Mouse (Mus musculus): ENCODE results near the gene Cfap97d1. TPM values are rescaled to one million over a fixed set of nuclear protein-coding genes. Genes with fewer than 3 reads are reported as not detected.

Gene Cfap97d1
- polyA plus RNA-seq, 1 experiment from 2014 or later, result not detected

DNA sequence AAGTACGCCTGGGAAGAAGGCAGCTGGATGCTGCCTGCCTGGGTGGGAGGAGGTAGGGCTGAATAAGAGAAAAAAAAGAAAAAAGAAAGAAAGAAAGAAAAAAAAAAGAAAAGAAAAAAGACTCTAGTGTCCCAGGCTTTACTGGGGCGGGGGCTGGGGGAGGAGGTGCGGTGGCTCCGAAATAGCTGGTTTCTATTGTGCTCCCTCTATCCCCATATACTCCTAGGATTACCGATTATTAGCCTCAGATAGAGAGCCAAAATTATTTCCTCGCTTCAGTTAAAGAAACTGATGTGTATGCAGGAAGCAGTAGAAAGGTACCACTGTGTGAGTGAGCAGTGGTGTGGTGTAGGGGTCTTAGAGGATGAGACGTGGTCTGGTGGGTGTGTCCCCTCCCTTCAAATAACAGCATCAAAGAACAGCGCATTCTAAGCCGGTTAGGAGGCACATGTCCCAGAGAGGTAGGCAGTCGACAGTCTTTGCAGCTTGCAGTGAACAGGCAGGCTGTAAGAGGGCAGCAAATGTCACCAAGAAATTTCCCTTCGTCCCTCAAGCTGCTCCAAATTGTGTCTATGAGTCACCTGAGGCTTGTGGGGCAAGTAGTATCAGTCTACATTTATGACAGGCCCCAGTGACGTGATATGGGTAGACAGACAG is 43.4 kb downstream of the Cfap97d1 start:
- no peaks in the 10 kb centered on the region for H3K36me3 ChIP-seq (ENCODE audit: inconsistent target)
- no peak overlapping the region for H3K27ac ChIP-seq
- no peaks in the 10 kb centered on the region for H3K79me2 ChIP-seq (ENCODE audit: inconsistent target)
- H3K4me3 ChIP-seq (ENCODE audit: inconsistent target), result no peak overlapping the region
- 16% methylated on average over 11 of the region's 12 CpGs for WGBS (ENCODE audit: missing documents)

DNA sequence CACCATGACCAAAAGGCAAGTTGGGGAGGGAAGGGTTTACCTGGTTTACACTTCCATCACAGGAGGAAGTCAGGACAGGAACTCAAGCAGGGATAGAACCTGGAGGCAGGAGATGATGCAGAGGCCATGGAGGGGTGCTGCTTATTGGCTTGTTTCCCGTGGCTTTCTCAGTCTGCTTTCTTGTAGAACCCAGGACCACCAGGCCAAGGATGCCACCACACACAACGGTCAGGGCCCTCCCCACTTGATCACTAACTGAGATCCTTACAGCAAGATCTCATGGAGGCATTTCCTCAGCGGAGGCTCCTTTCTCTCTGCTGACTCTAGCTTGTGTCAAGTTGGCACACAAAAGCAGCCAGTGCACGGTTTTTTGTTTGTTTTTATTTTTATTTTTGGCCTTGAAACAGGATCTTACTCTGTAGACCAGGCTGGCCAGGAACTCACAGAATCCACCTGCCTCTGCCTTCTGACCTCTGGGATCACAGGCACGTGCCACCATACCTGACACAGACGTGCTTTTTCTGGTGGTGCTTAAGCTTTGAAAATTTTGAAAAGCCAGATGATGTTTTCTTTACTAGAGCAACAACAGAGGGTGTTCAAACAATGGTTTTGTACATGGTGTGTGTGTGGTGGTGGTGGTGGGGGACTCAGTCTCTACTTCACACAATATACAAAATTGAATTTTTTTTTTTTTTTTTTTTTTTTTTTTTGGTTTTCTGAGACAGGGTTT is 44.2 kb downstream of the Cfap97d1 start, which contains the start of gene Mpp3:
Mpp3 (minus strand) TSS at position 375 of the 730 bp plus-strand sequence.
- WGBS (ENCODE audit: missing documents), result 88% methylated on average over 6 of the region's 6 CpGs
- Histone ChIP-seq H3K36me3 (ENCODE audit: inconsistent target) (no peaks in the 10 kb centered on the region), H3K79me2 (ENCODE audit: inconsistent target) (no peaks in the 10 kb centered on the region), H3K4me3 (ENCODE audit: inconsistent target) (no peak within 1 kb of the TSS), H3K27ac (no peak within 1 kb of the TSS)

DNA sequence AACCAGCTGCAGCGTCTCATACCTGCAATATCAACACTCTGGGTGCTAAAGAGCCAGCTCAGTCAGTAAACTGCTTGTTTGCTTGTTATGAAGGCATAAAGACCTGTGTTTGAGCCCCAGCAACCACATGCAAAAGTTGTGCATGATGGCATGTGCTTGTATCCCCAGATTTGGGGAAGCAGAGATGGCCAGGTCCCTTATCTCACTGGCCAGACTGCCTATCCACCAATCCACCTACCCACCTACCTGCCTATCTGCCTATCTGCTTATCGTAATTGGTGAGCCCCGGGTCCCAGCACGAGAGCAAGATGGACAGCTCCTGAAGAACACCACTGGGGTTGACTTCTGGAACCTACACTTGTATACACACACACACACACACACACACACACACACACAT is 45.2 kb downstream of the Cfap97d1 start:
- WGBS (ENCODE audit: missing documents), result 52% methylated on average over 4 of the region's 4 CpGs
- Histone ChIP-seq H3K36me3 (ENCODE audit: inconsistent target) (no peaks in the 10 kb centered on the region), H3K27ac (no peak overlapping the region), H3K4me3 (ENCODE audit: inconsistent target) (no peak overlapping the region), H3K79me2 (ENCODE audit: inconsistent target) (no peaks in the 10 kb centered on the region)

DNA sequence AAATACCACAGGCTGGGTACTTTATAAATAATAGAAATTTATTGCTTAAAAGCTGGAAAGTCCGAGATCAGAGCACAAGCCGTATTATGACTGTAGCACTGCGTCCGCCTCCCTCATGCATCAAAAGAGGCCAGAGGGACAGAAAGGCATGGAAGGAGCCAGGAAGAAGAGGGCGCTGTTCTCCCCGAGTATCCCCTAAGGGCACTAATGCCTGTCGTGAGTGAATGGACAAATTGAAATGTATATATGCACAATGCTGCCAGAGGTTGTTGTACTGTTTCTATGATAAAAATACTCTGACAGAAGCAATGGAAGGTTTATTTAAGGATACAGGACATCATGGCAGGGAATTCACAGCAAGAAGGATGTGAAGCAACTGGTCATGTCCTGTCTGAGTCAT is 45.9 kb downstream of the Cfap97d1 start:
- Histone ChIP-seq H3K36me3 (ENCODE audit: inconsistent target) (no peaks in the 10 kb centered on the region), H3K79me2 (ENCODE audit: inconsistent target) (no peaks in the 10 kb centered on the region), H3K27ac (no peak overlapping the region), H3K4me3 (ENCODE audit: inconsistent target) (no peak overlapping the region)
- WGBS (ENCODE audit: missing documents), result 56% methylated on average over 7 of the region's 7 CpGs

DNA sequence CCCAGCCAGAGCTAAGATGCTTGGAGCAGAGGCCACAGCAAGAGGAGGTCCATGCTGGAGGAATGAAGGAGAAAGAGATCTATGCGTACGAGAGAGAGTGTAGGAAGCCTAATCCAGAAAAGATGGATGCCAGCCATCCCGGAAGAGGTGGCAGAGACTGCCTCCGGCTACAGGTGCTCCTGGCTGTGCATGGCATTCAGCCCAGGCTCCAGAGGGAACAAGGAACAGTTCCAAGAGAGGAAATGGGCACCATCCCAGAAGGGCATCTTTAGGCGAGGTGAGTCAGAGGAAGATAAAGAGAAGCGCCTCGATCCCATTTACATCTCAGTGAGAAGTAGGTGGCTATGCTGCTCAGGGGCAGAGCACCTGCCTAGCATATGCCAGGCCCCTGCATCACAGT is 47.1 kb downstream of the Cfap97d1 start:
- Histone ChIP-seq H3K36me3 (ENCODE audit: inconsistent target) (no peaks in the 10 kb centered on the region), H3K27ac (no peak overlapping the region), H3K4me3 (ENCODE audit: inconsistent target) (no peak overlapping the region), H3K79me2 (ENCODE audit: inconsistent target) (no peaks in the 10 kb centered on the region)
- 86% methylated on average over 7 of the region's 7 CpGs for WGBS (ENCODE audit: missing documents)

DNA sequence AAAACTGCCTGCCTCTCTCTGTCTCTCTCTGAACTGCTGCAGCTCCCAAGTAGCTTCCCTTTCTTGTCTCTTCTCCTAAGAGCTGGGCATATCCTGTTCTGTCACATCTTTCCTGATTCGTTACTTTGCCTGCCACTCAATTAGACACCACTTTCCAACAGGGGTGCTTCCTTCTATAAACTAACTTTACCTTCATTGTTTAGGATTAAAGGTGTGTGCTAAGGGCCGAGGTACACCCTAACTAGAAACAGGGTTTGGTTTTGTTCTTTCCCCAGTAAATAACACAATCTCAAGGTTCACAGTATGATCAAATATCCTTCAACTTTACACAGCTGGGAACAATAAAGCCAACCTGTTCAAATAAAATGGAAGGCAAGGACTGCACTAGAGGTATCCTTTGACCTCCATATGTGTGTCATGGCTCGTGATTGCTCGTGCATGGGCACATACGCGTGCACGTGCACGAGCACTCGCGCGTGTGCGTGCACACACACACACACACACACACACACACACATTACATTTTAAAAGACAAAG is 49.0 kb downstream of the Cfap97d1 start:
- H3K79me2 ChIP-seq (ENCODE audit: inconsistent target), result no peaks in the 10 kb centered on the region
- no peaks in the 10 kb centered on the region for H3K36me3 ChIP-seq (ENCODE audit: inconsistent target)
- H3K4me3 ChIP-seq (ENCODE audit: inconsistent target), result no peak overlapping the region
- 90% methylated on average over 12 of the region's 12 CpGs for WGBS (ENCODE audit: missing documents)
- no peak overlapping the region for H3K27ac ChIP-seq

DNA sequence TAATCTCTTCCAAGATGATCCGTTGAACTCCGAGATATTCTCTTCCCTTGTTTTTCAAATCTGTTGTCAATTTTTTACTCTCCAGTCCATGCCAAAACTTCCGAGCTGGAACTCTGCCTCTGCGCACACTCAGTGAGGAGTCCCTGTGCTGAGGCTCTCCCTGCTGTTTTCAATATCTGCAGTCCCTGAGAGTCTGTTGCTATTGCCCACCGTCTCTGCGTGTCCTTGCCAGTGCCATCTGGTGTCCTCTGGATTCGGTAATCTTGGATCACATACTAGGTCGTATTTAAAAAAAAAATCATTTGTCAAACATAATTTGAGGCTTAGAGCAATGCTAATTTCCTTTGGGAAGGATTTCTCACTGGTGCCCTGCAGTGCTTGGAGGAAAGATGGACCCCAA is 50.8 kb downstream of the Cfap97d1 start:
- no peak overlapping the region for H3K27ac ChIP-seq
- 92% methylated on average over 8 of the region's 8 CpGs for WGBS (ENCODE audit: missing documents)
- H3K36me3 ChIP-seq (ENCODE audit: inconsistent target), result no peaks in the 10 kb centered on the region
- H3K79me2 ChIP-seq (ENCODE audit: inconsistent target), result no peaks in the 10 kb centered on the region
- no peak overlapping the region for H3K4me3 ChIP-seq (ENCODE audit: inconsistent target)

DNA sequence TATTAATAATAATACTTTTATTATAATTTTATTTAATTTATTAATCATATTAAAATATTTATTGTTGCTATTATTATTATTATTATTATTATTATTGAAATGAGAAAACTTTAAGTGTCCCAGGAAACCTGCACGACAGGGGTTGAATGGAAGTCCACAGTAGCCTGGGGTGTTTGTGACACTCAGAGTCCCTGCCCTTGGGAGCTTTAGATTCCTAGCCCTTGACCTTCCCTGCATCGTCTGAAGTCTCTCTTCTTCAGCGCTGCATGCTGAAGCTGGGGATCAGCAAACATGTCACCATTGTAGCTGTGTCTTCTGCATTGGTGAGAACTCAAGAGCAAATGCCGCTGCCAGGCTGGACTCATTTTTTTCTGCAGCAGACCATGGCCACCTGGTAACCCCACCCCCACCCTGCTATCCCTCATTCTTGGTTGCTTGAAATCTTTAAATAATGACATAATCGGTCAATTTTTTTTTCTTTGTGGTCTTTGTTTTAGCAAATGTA is 51.4 kb downstream of the Cfap97d1 start:
- H3K4me3 ChIP-seq (ENCODE audit: inconsistent target), result no peak overlapping the region
- no peak overlapping the region for H3K27ac ChIP-seq
- 91% methylated on average over 5 of the region's 5 CpGs for WGBS (ENCODE audit: missing documents)
- no peaks in the 10 kb centered on the region for H3K79me2 ChIP-seq (ENCODE audit: inconsistent target)
- no peaks in the 10 kb centered on the region for H3K36me3 ChIP-seq (ENCODE audit: inconsistent target)

DNA sequence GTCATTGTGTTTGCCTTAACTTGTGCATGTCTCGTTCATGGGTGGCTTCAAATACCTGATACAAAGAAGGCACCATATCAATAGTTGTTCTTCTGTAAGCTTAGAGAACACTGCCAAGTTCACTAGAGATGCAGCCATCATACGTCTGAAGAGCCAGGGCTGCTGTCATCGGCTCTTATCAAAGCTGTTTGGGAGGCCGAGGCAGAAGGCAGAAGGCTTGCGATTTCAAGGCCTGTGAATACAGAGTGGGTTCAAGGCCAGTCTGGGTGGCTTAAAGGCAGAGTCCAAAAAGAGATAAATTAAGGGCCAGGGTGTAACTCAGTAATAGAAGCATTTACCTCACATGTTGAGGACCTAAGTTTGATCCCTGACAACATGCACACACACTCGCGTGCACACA is 52.3 kb downstream of the Cfap97d1 start:
- no peaks in the 10 kb centered on the region for H3K36me3 ChIP-seq (ENCODE audit: inconsistent target)
- 92% methylated on average over 5 of the region's 7 CpGs for WGBS (ENCODE audit: missing documents)
- no peak overlapping the region for H3K27ac ChIP-seq
- H3K79me2 ChIP-seq (ENCODE audit: inconsistent target), result no peaks in the 10 kb centered on the region
- no peak overlapping the region for H3K4me3 ChIP-seq (ENCODE audit: inconsistent target)

DNA sequence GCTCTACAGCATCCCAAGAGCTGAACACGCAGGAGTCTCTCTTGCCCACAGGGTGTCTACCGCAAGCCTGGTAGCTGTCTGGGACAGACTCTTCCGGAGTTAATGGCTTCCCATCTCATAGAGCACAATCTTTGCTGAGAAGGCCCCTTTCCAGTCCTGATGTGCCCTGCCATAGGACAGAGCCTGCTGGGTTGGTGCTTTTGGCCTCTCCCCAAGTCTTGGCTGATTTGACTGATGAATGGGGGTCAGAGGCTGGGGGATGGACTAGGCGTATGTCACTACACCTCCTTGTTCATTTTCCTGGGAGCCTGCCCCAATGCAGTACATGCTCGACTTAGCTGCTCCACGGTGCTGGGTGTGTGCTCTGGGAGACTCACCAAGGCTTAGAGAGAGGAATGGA is 53.7 kb downstream of the Cfap97d1 start:
- WGBS (ENCODE audit: missing documents), result 91% methylated on average over 6 of the region's 6 CpGs

DNA sequence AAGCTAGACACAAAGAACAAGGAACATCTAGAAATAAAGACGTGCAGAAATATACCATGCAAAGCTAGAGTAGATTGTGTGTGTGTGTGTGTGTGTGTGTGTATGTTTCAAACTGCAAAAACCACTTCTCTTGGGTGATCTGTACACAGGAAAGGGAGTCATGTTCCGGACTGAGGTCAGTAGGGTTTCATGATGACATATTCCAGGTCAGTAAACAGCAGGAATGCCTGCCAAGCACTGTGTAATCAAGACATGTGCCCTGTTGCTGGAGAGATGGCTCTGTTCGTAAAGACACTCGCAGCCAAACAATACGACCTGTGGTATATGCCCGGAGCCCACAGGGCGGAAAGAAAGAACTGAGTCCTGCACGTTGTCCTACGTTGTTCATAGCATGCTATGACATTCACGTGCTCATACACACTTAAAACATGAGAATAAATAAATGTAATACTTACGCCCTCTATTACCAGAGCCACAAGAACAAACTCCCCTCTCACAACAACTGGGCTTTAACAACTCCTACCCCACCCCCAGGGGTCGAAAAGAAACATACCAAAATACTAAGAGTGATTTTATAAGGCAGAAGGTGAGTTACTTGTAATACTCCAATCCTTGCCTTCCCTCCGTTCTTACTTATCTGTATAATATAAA is 55.5 kb downstream of the Cfap97d1 start:
- no peaks in the 10 kb centered on the region for H3K79me2 ChIP-seq (ENCODE audit: inconsistent target)
- H3K36me3 ChIP-seq (ENCODE audit: inconsistent target), result no peaks in the 10 kb centered on the region
- no peak overlapping the region for H3K27ac ChIP-seq
- 81% methylated on average over 12 of the region's 13 CpGs for WGBS (ENCODE audit: missing documents)
- no peak overlapping the region for H3K4me3 ChIP-seq (ENCODE audit: inconsistent target)

More for the DNA sequence above, 53.7 kb downstream of the Cfap97d1 start:
- H3K79me2 ChIP-seq (ENCODE audit: inconsistent target), result no peaks in the 10 kb centered on the region
- no peak overlapping the region for H3K4me3 ChIP-seq (ENCODE audit: inconsistent target)
- no peak overlapping the region for H3K27ac ChIP-seq
- no peaks in the 10 kb centered on the region for H3K36me3 ChIP-seq (ENCODE audit: inconsistent target)

DNA sequence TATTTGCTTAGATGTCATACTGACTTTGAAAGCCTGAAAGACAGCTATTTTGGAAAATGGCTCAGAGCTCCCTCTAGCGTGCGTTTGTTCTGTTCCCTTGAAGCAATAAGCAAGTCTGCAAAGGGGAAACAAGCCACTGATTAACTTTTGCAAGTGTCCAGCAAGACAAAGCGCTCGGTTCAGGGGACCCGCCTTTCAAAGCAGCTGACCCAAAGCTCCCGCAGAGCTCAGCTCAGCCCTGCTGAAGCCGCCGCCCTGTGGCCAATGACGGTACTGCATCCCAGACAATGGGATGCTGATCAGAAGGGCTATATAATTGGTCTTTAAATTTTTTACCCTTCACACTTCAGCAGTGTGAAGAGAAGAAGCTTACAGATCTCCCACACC is 56.1 kb downstream of the Cfap97d1 start:
- Histone ChIP-seq H3K36me3 (ENCODE audit: inconsistent target) (no peaks in the 10 kb centered on the region), H3K27ac (no peak overlapping the region), H3K79me2 (ENCODE audit: inconsistent target) (no peaks in the 10 kb centered on the region), H3K4me3 (ENCODE audit: inconsistent target) (no peak overlapping the region)
- WGBS (ENCODE audit: missing documents), result 5% methylated on average over 9 of the region's 9 CpGs

DNA sequence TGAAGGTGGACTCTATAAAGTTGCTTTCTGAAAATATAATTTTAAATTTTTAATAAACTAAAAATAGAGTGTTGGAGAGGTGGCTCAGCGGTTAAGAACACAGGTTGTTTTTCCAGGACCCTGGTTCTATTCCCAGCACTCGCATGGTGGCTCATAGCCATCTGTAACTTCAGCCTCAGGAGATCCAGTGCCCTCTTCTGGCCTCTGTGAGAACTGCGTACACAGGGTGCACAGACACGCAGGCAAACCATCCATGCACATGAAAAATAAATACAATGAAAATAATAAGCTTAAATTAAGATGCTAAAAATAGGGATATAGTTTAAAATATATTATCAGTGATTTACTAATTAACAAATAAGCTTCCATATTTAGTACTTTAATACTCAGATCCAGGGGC is 56.6 kb downstream of the Cfap97d1 start:
- no peaks in the 10 kb centered on the region for H3K79me2 ChIP-seq (ENCODE audit: inconsistent target)
- no peak overlapping the region for H3K27ac ChIP-seq
- H3K36me3 ChIP-seq (ENCODE audit: inconsistent target), result no peaks in the 10 kb centered on the region
- H3K4me3 ChIP-seq (ENCODE audit: inconsistent target), result no peak overlapping the region
- 94% methylated on average over 4 of the region's 4 CpGs for WGBS (ENCODE audit: missing documents)

DNA sequence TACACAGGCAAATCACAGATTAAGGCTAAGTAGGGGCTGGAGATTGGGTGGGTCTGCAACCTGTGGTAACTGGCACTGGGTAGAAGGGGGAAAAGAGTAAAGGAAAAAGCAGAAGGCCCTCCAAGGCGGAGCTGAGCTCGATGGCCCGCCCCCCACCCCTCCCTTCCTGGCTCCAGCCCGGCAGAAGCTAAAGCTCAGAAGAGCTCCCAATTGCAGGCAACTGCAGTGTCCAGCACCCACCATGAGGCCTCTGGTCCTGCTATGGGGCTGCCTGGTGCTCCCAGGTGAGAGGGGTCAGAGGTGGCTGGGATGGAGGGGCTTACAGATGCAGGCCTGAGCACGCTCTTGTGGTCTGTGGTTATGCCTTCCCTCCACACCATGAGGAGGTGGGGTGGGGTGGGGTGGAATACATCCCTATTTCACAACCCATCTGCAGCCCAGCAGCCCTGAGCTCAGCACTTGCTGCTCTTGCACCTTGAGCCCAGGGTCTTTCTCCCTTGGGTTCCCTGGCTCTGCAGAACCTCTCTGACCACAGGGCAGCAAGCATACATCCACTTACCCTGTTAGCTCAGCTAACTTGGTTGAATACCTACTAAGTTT is 57.4 kb downstream of the Cfap97d1 start, which contains the start of gene Cd300lg:
Cd300lg (plus strand) TSS at position 160 of the 600 bp plus-strand sequence.
- Histone ChIP-seq H3K4me3 (ENCODE audit: inconsistent target) (no peak within 1 kb of the TSS), H3K79me2 (ENCODE audit: inconsistent target) (no peaks in the 10 kb centered on the region), H3K27ac (no peak within 1 kb of the TSS), H3K36me3 (ENCODE audit: inconsistent target) (no peaks in the 10 kb centered on the region)
- WGBS (ENCODE audit: missing documents), result 4% methylated on average over 5 of the region's 5 CpGs

Data from macrophage (primary cell).